Mouse (Mus musculus): ENCODE results near the gene Cd276.

Gene Cd276

DNA sequence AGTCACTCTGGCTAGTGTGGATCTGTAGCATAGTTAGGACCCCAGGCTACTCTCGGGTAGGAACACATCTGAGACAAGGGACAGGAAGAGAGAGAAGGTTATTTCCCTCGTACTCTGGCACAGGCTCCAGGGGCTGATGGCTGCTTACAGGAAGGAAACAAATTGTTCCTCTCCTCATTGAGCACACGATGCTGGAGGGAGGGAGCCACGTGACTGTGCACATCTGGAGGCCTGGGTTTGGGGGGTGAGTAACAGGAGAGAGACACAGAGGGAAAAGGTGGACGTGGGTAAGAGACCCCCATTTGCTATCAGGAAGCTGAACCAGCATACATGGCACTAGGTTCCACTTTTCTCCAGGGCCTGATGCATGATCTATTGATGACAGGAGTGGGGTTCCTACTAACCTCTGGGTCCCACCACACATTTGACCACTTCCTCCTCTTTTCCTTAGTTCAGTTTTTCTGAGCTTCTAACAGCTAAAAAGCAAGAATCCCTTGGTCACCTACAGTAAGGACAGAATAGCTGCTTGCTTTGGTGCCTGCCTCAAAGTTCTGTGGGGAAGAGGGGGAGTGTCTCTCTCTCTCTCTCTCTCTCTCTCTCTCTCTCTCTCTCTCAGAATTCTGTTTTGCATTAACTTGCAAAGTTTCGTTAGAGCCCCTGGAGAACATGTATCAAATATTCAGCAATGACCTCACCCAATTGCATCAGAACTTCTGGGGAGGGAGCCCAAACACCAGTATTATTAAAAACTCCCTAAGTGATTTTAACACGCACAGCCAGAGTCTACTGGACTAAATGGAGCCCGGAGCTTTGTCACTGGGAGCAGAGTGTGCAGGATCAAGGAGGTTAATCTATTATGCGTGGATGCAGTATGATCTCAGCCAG, 37.1 kb downstream of the Cd276 start:
- DNase-seq (ENCODE audit: extremely low read depth, low read depth, low spot score), result no peak

DNA sequence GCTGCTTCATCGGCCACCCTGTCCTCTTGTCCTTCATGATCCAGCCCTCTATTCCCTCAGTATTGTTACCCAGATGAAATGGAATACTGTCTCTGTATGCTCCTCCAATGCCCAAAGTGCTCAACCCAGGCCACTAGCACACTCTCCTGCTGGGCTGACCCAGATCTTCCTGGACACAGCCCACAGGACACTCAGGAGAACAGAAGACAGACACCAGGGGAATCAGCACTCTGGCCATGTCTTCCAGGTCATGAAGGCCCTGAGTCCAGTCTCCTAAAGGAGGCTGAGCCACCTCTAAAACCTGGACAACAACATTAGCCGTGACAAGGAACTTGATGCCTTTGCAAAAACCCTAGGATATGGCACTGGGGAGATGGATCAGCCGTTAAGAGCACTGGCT, 38.8 kb downstream of the Cd276 start:
- no peak for DNase-seq (ENCODE audit: extremely low read depth, low read depth, low spot score)

DNA sequence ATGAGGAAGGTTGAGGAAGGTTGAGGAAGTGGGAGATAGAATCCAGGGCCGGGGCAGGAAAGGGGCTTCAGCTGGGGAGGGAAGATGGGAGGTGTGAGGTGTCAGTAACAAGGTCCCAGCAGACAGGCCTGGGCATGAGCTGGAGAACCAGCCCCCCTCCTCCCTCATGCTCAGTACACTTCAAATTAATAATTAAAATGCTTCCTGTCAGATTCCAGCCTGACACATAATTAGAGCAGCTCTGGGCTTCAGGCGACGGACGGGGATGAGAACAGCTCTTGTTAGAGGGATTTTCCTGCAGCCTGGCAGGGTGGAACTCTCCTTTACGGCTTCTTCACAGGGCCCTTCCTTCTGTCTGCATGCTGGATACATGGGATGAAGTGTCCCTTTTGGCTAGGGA, 41.5 kb downstream of the Cd276 start:
- DNase-seq (ENCODE audit: extremely low read depth, low read depth, low spot score), result no peak

DNA sequence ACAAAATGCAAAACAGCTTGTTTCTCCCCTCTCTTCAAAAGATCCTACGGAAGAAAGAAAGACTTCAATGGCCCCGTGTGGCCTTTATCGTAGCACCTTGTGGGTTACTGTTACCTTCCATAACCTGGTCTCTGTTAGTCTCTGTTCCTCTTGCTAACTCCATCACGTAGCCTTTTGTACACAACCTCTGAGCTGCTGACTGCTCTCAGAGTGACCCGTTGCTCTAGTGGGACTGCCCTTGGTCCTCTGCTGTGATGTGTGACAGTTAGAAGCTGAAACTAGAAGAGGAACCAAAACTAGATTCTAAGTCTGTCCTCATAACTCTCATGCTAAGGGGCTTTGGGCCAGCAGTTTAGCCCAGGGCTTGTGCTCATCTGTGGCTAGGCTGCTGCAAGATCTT, 44.8 kb downstream of the Cd276 start:
- DNase-seq (ENCODE audit: extremely low read depth, low read depth, low spot score), result no peak

DNA sequence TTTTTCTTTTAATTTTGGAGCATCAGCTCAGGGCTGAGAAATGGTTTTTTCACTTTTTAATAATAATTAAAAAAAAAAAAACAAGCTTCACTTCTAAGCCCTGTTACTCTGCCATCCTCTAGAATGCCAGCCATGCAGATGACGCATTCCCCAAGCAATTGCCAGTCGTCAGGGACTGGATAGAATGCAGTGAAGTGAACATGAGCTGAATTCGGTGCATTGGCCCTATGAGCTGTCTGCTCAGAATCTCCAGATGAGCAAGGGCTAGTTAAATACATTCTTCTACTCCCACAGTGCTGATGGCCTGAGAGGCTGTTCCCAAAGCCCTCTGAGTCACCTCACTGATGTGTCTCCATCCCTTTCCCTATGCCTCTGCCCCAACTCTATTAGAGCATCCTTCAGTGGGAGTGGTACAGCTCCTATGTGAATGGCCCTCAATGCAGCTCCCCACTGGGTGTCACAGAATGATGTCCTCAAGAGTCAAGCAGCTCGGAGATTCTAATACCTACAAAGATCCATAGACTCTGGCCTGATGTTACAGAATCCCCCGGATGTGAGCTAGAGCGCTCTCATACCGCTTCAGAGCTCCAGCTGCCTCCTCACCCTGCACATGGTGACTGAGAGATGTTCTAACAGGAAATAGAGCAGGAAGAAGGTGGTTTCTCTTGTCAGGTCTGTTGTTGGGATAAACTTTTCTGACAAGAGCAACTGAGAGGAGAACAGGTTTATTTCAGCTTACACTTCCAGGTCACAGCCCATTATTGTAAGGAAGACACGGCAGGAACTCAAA, 47.8 kb downstream of the Cd276 start:
- no peak for DNase-seq (ENCODE audit: extremely low read depth, low read depth, low spot score)

DNA sequence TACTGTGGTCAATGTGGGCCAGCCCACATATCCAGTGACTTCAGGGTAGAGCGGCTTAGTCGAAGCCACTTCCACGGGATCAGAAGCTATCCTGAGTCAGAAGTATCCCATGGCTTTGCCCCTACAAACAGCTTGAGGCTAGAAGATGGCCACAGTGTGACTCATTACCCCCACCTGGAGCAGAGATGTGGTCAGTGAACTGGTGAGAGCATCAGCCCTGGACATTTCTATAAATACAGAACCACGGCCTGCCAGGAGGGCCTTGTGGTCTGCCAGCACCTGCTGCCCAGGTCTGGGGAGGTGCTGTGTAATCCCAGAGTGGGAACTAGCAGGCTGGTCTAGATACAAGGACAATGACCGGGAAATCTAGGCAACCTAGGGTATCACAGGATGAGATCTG, 54.3 kb downstream of the Cd276 start:
- DNase-seq (ENCODE audit: extremely low read depth, low read depth, low spot score), result no peak

DNA sequence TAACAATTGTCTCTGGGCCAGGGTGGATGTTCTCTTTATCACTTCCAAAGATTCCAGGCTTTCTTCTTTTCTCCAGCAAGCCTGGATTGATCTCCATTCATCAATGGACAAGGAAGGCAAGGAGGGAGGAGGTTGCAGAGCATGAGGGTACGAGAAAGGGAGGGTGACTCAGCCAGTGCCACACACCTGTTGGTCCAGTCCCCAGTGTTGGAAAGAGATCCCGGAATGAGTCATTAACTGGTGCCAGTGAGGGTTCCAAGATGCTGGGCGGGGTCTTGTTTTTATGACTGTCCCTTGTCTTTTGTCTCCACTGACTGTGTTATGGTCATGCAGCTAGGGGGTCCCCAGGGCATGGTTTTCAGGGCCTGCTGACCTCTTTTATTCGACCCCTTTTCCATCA, 57.3 kb downstream of the Cd276 start:
- no peak for DNase-seq (ENCODE audit: extremely low read depth, low read depth, low spot score)

DNA sequence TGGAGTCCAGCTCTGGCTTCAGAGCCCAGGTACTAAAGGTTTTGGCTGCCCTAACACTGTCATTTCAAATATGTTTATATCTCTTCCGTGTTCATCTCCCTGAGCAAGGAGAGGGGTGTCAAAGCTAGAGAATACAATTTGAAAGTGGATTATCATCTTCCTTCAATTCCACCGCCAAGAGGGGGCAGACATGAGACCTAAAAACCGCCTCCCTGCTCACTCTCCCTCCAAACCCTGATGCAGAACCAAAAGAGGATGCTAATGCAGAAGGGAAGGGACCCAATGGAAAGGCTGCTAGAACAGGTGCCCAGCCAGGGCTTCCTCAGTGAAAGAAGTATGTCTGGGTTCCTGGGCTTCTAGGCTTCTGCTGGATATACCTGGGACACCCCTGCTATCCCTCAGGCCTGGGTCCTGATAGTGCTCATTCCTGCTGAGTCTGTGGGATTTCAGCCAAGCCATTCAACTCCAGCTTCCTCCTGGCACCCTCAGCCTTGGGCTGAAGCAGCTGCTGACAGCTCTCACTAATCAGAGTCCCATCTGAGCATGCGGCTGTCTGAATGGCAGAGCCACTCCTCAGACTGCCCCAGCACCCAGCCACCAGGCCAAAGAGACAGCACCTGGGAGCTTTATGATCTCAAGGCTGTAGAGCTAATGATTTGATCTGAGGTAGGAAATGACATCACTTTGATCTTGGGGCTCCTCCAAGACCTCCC, 58.6 kb downstream of the Cd276 start:
- DNase-seq (ENCODE audit: extremely low read depth, low read depth, low spot score), result no peak

DNA sequence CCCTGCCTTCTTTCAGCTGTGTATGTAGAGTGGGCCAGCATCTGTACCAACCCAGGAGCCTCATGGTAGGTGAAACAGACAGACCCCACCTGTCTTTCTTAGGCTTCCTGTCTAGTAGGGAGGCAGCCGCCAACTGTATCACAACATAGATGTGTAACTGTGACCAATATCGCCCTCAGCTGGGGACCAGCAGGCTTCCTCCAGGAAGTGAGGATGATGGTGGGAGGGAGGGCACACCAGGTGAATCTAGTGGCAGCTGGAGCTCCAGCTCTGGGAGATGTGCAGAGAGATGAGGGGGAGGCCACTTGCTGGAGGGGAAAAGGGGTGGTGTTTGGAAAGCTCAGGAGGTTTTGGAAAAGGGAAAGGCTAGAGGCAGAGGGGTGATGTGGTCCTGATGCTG, 60.2 kb downstream of the Cd276 start:
- DNase-seq (ENCODE audit: extremely low read depth, low read depth, low spot score), result no peak

DNA sequence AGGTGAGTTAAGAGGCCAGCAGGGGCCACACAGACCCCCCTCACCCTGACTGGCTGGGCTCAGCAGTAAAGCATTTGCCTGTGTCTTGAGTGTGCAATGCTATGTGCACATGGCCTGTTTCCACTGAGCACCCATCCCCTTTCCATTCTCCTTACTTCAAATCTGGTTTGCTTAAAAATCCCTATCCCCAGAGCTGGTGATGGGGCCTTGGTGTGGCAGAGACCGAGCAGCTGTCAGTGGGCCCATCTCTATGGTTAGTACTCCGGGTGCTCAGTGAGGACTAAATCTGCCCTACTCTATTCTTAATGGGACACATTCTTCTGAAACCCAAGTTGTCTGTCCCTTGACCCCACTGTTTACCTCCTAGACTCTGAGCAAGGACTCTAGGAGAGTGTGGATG, 64.8 kb downstream of the Cd276 start:
- DNase-seq (ENCODE audit: extremely low read depth, low read depth, low spot score), result no peak

DNA sequence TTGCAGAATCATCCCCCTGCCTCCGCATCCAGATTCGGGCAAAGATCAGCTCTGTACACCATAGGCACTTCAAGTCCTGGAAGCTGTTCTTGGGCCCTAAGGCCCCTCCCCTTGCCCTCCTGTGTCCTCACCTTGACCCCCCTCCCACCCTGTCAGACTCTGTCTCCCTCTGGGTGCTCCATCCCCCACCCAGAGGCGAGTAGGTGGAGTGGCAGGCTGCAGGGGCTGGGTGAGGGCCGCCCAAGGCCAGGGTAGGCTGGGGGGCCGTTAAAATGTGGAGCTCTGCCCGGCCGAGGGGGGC, 65.4 kb downstream of the Cd276 start:
- DNase-seq (ENCODE audit: extremely low read depth, low read depth, low spot score), result no peak

DNA sequence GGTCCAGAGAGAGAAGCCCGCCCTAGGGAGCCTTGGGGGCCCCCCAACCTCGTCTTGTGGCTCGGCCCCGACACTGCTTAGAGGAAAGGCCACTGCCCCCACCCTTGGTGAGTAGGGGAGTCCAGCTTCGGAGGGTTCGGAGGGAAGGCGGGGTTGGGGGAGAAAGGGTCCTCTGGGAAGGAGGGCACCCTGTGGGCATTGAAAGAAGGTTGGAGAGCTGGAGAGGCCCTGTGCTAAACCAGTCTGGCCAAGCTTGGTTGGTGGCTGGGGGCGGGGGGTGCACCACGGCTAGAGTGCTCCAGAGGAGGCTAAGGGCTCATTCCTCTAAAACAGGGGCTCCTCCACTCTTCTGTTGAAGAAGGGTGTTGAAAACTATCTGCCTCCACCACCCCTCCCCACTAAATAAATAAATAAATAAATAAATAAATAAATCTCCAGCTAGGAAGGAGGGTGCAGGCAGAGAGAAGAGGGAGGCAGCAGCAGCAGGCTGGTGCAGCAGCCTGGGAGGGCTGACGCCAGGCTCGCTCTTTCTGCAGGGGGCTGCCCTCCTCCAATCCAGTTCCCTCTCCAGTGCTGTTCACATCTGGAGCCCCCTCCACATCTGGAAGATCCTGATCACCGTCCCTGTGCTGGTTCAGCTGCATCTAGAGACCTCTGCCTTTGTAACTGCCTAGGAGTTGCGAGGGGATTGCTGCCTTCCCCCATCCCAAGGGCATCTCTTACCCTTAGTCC, 65.9 kb downstream of the Cd276 start:
- no peak for DNase-seq (ENCODE audit: extremely low read depth, low read depth, low spot score)

DNA sequence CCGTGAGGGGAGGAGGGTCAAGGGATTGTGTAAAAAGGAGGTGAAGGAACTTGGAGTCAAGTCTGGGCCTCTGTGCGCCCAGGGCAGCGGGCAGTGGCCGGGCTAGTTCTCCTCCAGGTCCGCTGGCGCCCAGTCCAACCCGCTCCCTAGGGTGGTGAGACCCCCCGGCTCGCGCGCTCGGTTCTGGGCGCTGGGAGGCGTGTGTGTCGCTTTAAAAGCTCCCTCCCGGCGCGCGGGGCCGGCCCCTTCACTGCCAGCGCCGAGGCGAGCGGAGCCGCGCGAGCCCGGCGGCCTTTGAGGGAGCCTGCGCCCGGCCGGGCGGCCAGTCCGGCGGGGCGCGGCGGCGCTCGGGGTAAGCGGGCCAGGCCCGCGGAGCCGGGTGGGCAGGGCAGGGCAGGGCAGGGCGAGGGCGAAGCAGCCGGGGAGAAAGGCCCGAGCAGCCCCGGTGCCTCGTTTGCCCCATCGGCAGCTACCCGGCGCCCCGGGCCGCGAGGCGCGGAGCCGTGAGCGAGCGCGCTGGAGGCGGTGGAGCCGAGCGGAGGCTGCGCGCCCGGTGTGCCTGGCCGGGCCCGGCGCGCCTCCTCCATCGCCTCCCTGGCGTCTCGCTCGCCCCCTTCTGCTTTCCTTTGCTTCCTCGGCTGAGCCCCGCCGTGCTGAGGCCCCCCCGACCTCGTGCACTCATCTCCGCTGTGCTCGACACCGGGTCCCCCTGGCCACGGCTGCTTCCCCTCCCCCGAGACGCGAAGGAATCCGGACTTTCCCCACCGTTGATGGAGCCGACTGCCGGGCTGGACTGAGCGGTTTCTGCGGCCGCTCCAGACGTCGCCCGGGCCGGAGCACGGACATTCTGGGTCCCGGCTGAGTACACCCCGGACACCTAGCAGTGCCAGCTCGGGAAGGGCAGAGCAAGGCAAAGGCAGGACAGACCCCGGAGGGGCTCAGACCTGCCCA, 67.1 kb downstream of the Cd276 start, which contains the start of gene Insyn1:
TSS of gene Insyn1 (plus strand) at position 753 of the 951 bp plus-strand sequence.
- DNase-seq (ENCODE audit: extremely low read depth, low read depth, low spot score), result no peak

DNA sequence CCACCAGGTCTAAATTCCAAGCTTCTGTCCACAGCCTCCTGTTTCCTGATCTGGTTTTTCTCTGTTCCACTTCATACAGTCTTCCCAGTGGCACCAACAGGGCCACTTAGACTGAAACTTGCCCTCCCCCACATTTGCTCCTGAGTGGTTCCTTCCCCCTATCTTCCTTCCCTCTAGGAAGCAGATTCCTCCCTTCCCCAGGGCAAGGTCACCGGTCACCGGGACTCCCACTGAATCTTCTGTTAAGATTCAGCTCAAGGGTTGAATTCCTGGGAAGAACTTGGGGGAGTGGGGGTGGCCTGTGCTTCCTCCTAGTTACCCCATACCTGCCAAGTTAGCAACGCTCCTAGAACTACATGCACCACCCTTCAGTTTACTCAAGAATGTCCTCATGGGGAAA, 68.2 kb downstream of the Cd276 start:
- DNase-seq (ENCODE audit: extremely low read depth, low read depth, low spot score), result no peak

Measured in fat pad, adult 2 months (tissue).